ENCODE assay signal across 8 mouse cellular contexts in genomic region chr6:17087485-17087884, GRCm38 (mm10). TPM values are rescaled to one million over a fixed set of nuclear protein-coding genes. Genes with fewer than 3 reads are reported as not detected.
DNase-seq lines count a peak whose midpoint lies in the region; ATAC-seq lines count a peak whose summit lies in the region.

No protein-coding gene starts in this region.

- 72% methylated on average over 6 of the region's 6 CpGs for WGBS in forebrain, embryonic 10.5 days
- WGBS in forebrain, embryonic 13.5 days = 62% methylated on average over 6 of the region's 6 CpGs

- no peaks in the 10 kb centered on the region for H3K9me3 ChIP-seq in forebrain, embryonic 10.5 days
- no peaks in the 10 kb centered on the region for H3K9me3 ChIP-seq in forebrain, embryonic 13.5 days (replicated peaks)

- no peaks in the 10 kb centered on the region for H3K27me3 ChIP-seq in forebrain, embryonic 10.5 days (ENCODE audit: poor library complexity, severe bottlenecking)
- no peaks in the 10 kb centered on the region for H3K27me3 ChIP-seq in forebrain, embryonic 13.5 days

- no peak overlapping the region for H3K9ac ChIP-seq in forebrain, embryonic 13.5 days

- no peak overlapping the region for H3K27ac ChIP-seq in forebrain, embryonic 10.5 days
- H3K27ac ChIP-seq in forebrain, embryonic 13.5 days = no peak overlapping the region

- peak; percentile 62 for DNase-seq in forebrain, embryonic 10.5 days (ENCODE audit: extremely low spot score, low spot score)
- DNase-seq in T-cell, adult 2 months (ENCODE audit: low spot score) = peak; percentile 74
- DNase-seq in embryo, embryonic 10.5 days (ENCODE audit: low spot score) = peak; percentile 86
- DNase-seq in induced T-regulatory cell, adult 2 months (ENCODE audit: low read depth) = peak; percentile 84
- DNase-seq in left cerebral cortex, postnatal 25 days (ENCODE audit: low spot score in 2 of 2) = peak; percentile 65 to 67
- DNase-seq in natural killer cell, adult 2 months (ENCODE audit: low spot score in 2 of 2) = peak; percentile 62 to 74
- DNase-seq in testis, postnatal 10 days (ENCODE audit: low spot score) = peak; percentile 90

- no peak overlapping the region for H3K4me3 ChIP-seq in forebrain, embryonic 10.5 days
- H3K4me3 ChIP-seq in forebrain, embryonic 13.5 days = no peak overlapping the region

- no peak overlapping the region for H3K4me2 ChIP-seq in forebrain, embryonic 13.5 days

- intact Hi-C loops in left cerebral cortex, postnatal 25 days (cut with DNase I) = loop anchor here (1.0 to 2.0 kb wide), 3 partner anchors 59 to 92 kb away; no protein-coding TSS in a partner anchor

- H3K36me3 ChIP-seq in forebrain, embryonic 10.5 days (replicated peaks) = no peaks in the 10 kb centered on the region
- H3K36me3 ChIP-seq in forebrain, embryonic 13.5 days (ENCODE audit: poor library complexity, severe bottlenecking) = no peaks in the 10 kb centered on the region

- no peaks in the 10 kb centered on the region for H3K4me1 ChIP-seq in forebrain, embryonic 10.5 days
- no peaks in the 10 kb centered on the region for H3K4me1 ChIP-seq in forebrain, embryonic 13.5 days

- ATAC-seq in forebrain, embryonic 13.5 days = no peak

RNA-seq across cellular contexts. Expression of gene Tes, which starts 22.5 kb away (rescaled TPM):
- 41.2 and 43.1 TPM in 2 replicates for polyA plus RNA-seq in forebrain, embryonic 10.5 days (2016; fragmentation: Nextera tagmentation; extraction: Ambion mirVana)
- 20.1 and 22.2 TPM in 2 replicates for polyA plus RNA-seq in forebrain, embryonic 13.5 days (2015; fragmentation: Nextera tagmentation; extraction: Ambion mirVana)
- total RNA-seq in left cerebral cortex, postnatal 25 days (2021) = 1 to 10 TPM; 4.4 to 4.8 TPM
